Mouse (Mus musculus): ENCODE data around the gene Cacna1c. TPM values are rescaled to one million over a fixed set of nuclear protein-coding genes. Genes with fewer than 3 reads are reported as not detected.

The Cacna1c gene
- polyA plus RNA-seq, 1 experiment, result 1.0 TPM

DNA sequence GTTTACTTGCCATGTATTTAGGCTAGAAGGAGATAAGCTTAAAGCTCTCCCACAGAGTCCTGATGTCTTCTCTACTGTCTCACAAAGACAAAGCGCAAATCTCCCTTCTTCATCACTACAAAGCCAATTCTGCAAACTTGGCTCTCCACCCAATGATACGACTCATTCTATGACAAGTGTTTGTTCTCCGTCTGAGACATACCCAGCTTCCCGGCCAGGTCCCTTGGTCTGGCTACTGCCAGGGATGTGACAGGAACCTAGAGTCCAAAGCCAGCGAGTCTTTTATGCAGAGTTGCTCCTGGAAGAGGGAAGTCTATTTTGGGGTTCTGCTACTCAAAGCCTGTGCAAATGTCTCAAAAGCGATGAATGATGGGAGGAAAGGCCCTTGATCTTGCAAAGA is 160.9 kb downstream of the Cacna1c start:
- H3K27me3 ChIP-seq (ENCODE audit: control insufficient read depth, insufficient read depth, low read length, poor library complexity, severe bottlenecking), result no peaks in the 10 kb centered on the region
- no peak overlapping the region for H3K9ac ChIP-seq (ENCODE audit: low read depth, poor library complexity, severe bottlenecking)
- no peaks in the 10 kb centered on the region for H3K9me3 ChIP-seq (replicated peaks; ENCODE audit: control insufficient read depth, insufficient read depth, low read length, poor library complexity, severe bottlenecking)
- H3K4me3 ChIP-seq (ENCODE audit: low read depth, low read length), result no peak overlapping the region
- H3K36me3 ChIP-seq (ENCODE audit: control insufficient read depth, insufficient read depth, low read length, poor library complexity, severe bottlenecking), result no peaks in the 10 kb centered on the region
- H3K27ac ChIP-seq (ENCODE audit: insufficient read depth, low read length), result no peak overlapping the region
- H3K4me1 ChIP-seq (ENCODE audit: control insufficient read depth, insufficient read depth, low read length), result no peaks in the 10 kb centered on the region
- no peak for TF ChIP-seq EP300 (IDR thresholded peaks at IDR 0.05; ENCODE audit: insufficient read depth, low read depth, low read length)
- TF ChIP-seq CTCF (IDR thresholded peaks at IDR 0.05; ENCODE audit: low read depth, low read length), result no peak
- TF ChIP-seq POLR2A (IDR thresholded peaks at IDR 0.05; ENCODE audit: insufficient read depth, low read length), result no peak

- no peak overlapping the region for H3K27ac ChIP-seq (ENCODE audit: insufficient read depth, low read length)
- H3K4me3 ChIP-seq (ENCODE audit: low read depth, low read length), result no peak overlapping the region
- H3K9ac ChIP-seq (ENCODE audit: low read depth, poor library complexity, severe bottlenecking), result no peak overlapping the region
- H3K36me3 ChIP-seq (ENCODE audit: control insufficient read depth, insufficient read depth, low read length, poor library complexity, severe bottlenecking), result no peaks in the 10 kb centered on the region
- TF ChIP-seq CTCF (IDR thresholded peaks at IDR 0.05; ENCODE audit: low read depth, low read length) (no peak), POLR2A (IDR thresholded peaks at IDR 0.05; ENCODE audit: insufficient read depth, low read length) (no peak), EP300 (IDR thresholded peaks at IDR 0.05; ENCODE audit: insufficient read depth, low read depth, low read length) (no peak)
- no peaks in the 10 kb centered on the region for H3K4me1 ChIP-seq (ENCODE audit: control insufficient read depth, insufficient read depth, low read length)
- no peaks in the 10 kb centered on the region for H3K9me3 ChIP-seq (replicated peaks; ENCODE audit: control insufficient read depth, insufficient read depth, low read length, poor library complexity, severe bottlenecking)
- no peaks in the 10 kb centered on the region for H3K27me3 ChIP-seq (ENCODE audit: control insufficient read depth, insufficient read depth, low read length, poor library complexity, severe bottlenecking)
Measured at GRCm38 (mm10) chr6:119034947-119035346, 161.3 kb downstream of the Cacna1c start.

- H3K4me3 ChIP-seq (ENCODE audit: low read depth, low read length), result no peak overlapping the region
- no peak for TF ChIP-seq POLR2A (IDR thresholded peaks at IDR 0.05; ENCODE audit: insufficient read depth, low read length)
- no peak for TF ChIP-seq CTCF (IDR thresholded peaks at IDR 0.05; ENCODE audit: low read depth, low read length)
- no peak for TF ChIP-seq EP300 (IDR thresholded peaks at IDR 0.05; ENCODE audit: insufficient read depth, low read depth, low read length)
- no peaks in the 10 kb centered on the region for H3K9me3 ChIP-seq (replicated peaks; ENCODE audit: control insufficient read depth, insufficient read depth, low read length, poor library complexity, severe bottlenecking)
- no peak overlapping the region for H3K27ac ChIP-seq (ENCODE audit: insufficient read depth, low read length)
- no peaks in the 10 kb centered on the region for H3K36me3 ChIP-seq (ENCODE audit: control insufficient read depth, insufficient read depth, low read length, poor library complexity, severe bottlenecking)
- H3K27me3 ChIP-seq (ENCODE audit: control insufficient read depth, insufficient read depth, low read length, poor library complexity, severe bottlenecking), result no peaks in the 10 kb centered on the region
- H3K9ac ChIP-seq (ENCODE audit: low read depth, poor library complexity, severe bottlenecking), result no peak overlapping the region
- no peaks in the 10 kb centered on the region for H3K4me1 ChIP-seq (ENCODE audit: control insufficient read depth, insufficient read depth, low read length)
Measured at GRCm38 (mm10) chr6:119027880-119028279, 168.3 kb downstream of the Cacna1c start.

DNA sequence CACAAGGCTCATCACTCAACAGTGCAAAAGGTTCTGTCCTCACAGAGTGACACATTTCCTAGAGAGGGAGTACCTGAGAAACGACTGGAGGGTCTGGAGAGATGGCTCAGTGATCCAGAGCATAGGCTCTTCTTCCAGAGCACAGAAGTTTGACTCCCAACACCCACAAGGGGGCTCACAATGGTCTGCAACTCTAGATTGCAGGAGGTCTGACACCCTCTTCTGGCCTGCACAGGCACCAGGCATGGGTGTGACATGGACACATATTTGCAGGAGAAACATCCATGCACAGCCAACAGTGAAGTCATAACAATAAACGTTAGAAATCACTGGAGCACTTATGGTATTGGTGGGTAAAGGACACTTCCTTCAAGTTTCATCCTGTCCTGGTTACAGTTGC is 173.4 kb downstream of the Cacna1c start:
- H3K9ac ChIP-seq (ENCODE audit: low read depth, poor library complexity, severe bottlenecking), result no peak overlapping the region
- TF ChIP-seq CTCF (IDR thresholded peaks at IDR 0.05; ENCODE audit: low read depth, low read length) (no peak), EP300 (IDR thresholded peaks at IDR 0.05; ENCODE audit: insufficient read depth, low read depth, low read length) (no peak), POLR2A (IDR thresholded peaks at IDR 0.05; ENCODE audit: insufficient read depth, low read length) (no peak)
- no peaks in the 10 kb centered on the region for H3K27me3 ChIP-seq (ENCODE audit: control insufficient read depth, insufficient read depth, low read length, poor library complexity, severe bottlenecking)
- no peaks in the 10 kb centered on the region for H3K9me3 ChIP-seq (replicated peaks; ENCODE audit: control insufficient read depth, insufficient read depth, low read length, poor library complexity, severe bottlenecking)
- H3K36me3 ChIP-seq (ENCODE audit: control insufficient read depth, insufficient read depth, low read length, poor library complexity, severe bottlenecking), result no peaks in the 10 kb centered on the region
- no peak overlapping the region for H3K27ac ChIP-seq (ENCODE audit: insufficient read depth, low read length)
- H3K4me1 ChIP-seq (ENCODE audit: control insufficient read depth, insufficient read depth, low read length), result no peaks in the 10 kb centered on the region
- H3K4me3 ChIP-seq (ENCODE audit: low read depth, low read length), result no peak overlapping the region

GRCm38 (mm10) chr6:119021226-119021625 is 175.0 kb downstream of the Cacna1c start:
- no peaks in the 10 kb centered on the region for H3K4me1 ChIP-seq (ENCODE audit: control insufficient read depth, insufficient read depth, low read length)

DNA sequence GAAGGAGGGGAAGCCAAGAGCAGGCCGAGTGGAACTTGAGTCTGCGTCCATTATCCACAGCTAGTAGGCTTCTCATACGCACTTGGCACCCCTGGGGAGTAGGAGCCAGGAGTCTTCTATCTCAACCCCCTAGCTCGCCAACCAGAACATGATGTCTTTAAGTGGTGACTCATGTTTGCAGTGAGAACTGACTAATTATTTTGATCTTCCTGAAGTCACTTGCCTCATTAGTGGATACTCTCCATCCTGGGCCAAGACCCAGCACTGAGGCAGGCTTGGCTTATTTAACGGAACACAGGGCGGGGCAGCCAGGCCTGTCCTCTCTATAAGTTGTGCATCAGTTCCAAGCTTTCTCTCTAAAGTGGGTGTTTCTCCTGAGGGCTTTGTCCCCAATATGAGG is 177.3 kb downstream of the Cacna1c start:
- Histone ChIP-seq H3K27me3 (ENCODE audit: control insufficient read depth, insufficient read depth, low read length, poor library complexity, severe bottlenecking) (no peaks in the 10 kb centered on the region), H3K4me1 (ENCODE audit: control insufficient read depth, insufficient read depth, low read length) (no peaks in the 10 kb centered on the region), H3K9ac (ENCODE audit: low read depth, poor library complexity, severe bottlenecking) (no peak overlapping the region), H3K4me3 (ENCODE audit: low read depth, low read length) (no peak overlapping the region), H3K27ac (ENCODE audit: insufficient read depth, low read length) (no peak overlapping the region), H3K36me3 (ENCODE audit: control insufficient read depth, insufficient read depth, low read length, poor library complexity, severe bottlenecking) (no peaks in the 10 kb centered on the region), H3K9me3 (replicated peaks; ENCODE audit: control insufficient read depth, insufficient read depth, low read length, poor library complexity, severe bottlenecking) (no peaks in the 10 kb centered on the region)
- TF ChIP-seq CTCF (IDR thresholded peaks at IDR 0.05; ENCODE audit: low read depth, low read length) (no peak), EP300 (IDR thresholded peaks at IDR 0.05; ENCODE audit: insufficient read depth, low read depth, low read length) (no peak), POLR2A (IDR thresholded peaks at IDR 0.05; ENCODE audit: insufficient read depth, low read length) (no peak)

More at GRCm38 (mm10) chr6:119021226-119021625, 175.0 kb downstream of the Cacna1c start:
- Histone ChIP-seq H3K27me3 (ENCODE audit: control insufficient read depth, insufficient read depth, low read length, poor library complexity, severe bottlenecking) (no peaks in the 10 kb centered on the region), H3K36me3 (ENCODE audit: control insufficient read depth, insufficient read depth, low read length, poor library complexity, severe bottlenecking) (no peaks in the 10 kb centered on the region), H3K4me3 (ENCODE audit: low read depth, low read length) (no peak overlapping the region), H3K9ac (ENCODE audit: low read depth, poor library complexity, severe bottlenecking) (no peak overlapping the region), H3K27ac (ENCODE audit: insufficient read depth, low read length) (no peak overlapping the region), H3K9me3 (replicated peaks; ENCODE audit: control insufficient read depth, insufficient read depth, low read length, poor library complexity, severe bottlenecking) (no peaks in the 10 kb centered on the region)
- TF ChIP-seq CTCF (IDR thresholded peaks at IDR 0.05; ENCODE audit: low read depth, low read length), result no peak
- TF ChIP-seq POLR2A (IDR thresholded peaks at IDR 0.05; ENCODE audit: insufficient read depth, low read length), result no peak
- TF ChIP-seq EP300 (IDR thresholded peaks at IDR 0.05; ENCODE audit: insufficient read depth, low read depth, low read length), result no peak

Measured in ES-Bruce4 (cell line).